Mouse (Mus musculus): ENCODE measurements around the gene Pglyrp3. TPM values are rescaled to one million over a fixed set of nuclear protein-coding genes. Genes with fewer than 3 reads are reported as not detected.
"Not testable (repeated sequence)": the region's sequence is repeated elsewhere in the genome, so short reads cannot be mapped to it uniquely, and the experiment has no call there.

Gene Pglyrp3
- polyA plus RNA-seq (2012; rRNA removed): not detected in 2 replicates

DNA sequence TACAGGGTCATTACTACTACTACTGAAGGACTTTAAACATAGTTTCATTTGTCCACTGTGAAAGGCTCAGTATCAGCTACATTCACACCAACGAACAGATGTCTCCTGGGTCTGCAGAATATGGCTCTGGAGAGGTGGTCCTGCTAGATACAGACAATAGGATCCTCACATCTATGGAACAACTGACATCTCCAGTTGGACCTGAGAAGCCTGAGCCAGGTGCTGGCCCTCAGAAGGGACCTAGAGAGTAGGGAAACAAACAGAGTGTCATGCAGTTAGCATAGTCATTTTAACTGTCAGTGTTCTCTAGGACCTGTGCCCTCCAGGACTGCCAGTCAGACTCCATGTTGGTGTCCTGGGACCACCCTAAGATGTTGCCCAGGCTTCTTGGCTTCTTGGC is at the start of gene Pglyrp3:
Pglyrp3 (plus strand) TSS at position 301 of the 400 bp plus-strand sequence.
- WGBS: 78% methylated on average over 1 of the region's 1 CpGs
- DNase-seq (ENCODE audit: low read depth, low spot score): no peak

- DNase-seq (ENCODE audit: low read depth, low spot score): no peak
- WGBS: 88% methylated on average over 1 of the region's 1 CpGs
Observed at GRCm38 (mm10) chr3:92011001-92011400, 3.4 kb upstream of the Pglyrp3 start.

GRCm38 (mm10) chr3:92024541-92024940 is 10.2 kb downstream of the Pglyrp3 start:
- not testable (repeated sequence) for DNase-seq (ENCODE audit: low read depth, low spot score)
- WGBS: 56% methylated on average over 24 of the region's 24 CpGs

DNA sequence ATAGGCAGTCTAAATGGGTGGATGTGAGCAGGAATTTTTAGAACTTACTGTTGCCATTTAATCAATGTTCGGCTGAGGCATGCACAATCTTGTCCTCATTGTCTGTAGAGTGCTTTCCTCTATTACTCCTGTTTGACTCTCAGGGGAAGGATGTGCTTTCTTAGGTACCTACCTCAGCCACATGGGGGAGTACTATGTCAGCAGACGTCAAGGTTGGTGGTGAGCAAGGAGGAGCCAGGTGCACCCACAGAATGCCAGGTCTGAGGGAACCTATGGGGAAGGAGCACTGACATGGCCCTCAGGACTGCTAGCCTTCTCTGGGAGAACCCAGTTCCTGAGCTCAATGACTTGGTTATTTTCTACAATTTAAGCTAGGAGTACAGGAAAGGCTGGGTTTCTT is 18.8 kb downstream of the Pglyrp3 start:
- DNase-seq (ENCODE audit: low read depth, low spot score): no peak
- WGBS: 37% methylated on average over 2 of the region's 2 CpGs

DNA sequence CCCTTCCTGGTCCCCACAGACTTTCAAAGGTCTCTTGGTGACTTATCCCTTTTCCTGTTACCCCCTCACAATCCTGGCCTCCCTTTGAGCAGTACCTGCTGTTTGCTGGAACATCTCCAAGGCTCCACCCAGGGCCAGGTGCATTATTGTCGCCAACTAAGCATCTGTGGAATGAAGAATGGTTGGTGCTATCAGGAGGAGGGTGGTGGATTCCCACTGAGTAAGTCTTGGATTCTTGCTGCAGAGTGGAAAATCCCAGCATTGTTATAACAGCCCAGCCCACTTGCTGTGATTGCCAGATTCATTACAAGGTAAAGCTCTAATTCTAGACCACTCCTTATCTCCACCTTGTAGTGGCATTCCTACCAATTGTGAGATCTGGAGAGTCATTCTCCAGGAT is 19.5 kb downstream of the Pglyrp3 start:
- DNase-seq (ENCODE audit: low read depth, low spot score): no peak
- 17% methylated on average over 1 of the region's 1 CpGs for WGBS

GRCm38 (mm10) chr3:92050382-92051054 is 36.1 kb downstream of the Pglyrp3 start:
- WGBS: 49% methylated on average over 6 of the region's 6 CpGs
- no peak for DNase-seq (ENCODE audit: low read depth, low spot score)

DNA sequence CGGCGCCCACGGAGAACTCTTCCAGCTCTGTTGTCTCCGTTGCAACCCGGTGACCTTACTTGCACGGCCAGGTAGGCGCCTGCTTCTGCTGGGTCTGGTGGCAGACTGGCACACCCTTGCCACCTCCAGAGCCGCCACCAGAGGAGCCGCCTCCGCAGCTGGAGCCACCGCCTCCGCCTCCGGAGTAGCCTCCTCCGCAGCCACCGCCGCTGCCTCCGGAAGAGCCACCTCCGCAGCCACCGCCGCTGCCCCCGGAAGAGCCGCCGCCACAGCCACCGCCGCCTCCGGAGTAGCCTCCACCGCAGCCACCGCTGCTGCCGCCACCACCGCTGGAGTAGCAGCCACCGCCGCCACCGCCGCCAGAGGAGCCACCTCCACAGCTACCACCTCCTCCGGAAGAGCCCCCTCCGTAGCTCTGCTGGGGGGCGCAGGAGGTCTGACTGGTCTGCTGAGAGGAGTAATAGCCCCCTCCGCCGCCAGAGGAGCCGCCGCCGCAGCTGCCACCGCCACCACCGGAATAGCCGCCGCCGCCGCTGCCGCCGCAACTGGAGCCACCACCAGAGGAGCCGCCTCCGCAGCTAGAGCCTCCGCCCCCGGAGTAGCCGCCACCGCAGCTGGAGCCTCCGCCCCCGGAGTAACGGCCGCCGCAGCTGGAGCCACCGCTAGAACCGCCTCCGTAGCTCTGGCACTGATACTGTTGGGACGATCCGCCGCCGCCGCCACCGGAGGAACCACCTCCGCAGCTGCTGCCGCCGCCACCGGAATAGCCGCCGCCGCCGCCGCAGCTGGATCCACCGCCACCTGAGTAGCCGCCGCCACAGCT is 66.3 kb downstream of the Pglyrp3 start:
- no peak for DNase-seq (ENCODE audit: low read depth, low spot score)
- under 1% methylated on average over 76 of the region's 82 CpGs for WGBS

Other genes starting within 250 kb of the Pglyrp3 start
- 0.09 TPM in 1 of 2 replicates, not detected in the other for gene Lor, start 68.6 kb downstream of the Pglyrp3 start, polyA plus RNA-seq (2012; rRNA removed)
- gene Prr9, start 109.4 kb downstream of the Pglyrp3 start, polyA plus RNA-seq (2012; rRNA removed): not detected in 2 replicates
- not detected in 2 replicates for gene Lelp1, start 128.2 kb downstream of the Pglyrp3 start, polyA plus RNA-seq (2012; rRNA removed)
- 53.2 and 93.1 TPM in 2 replicates for gene Sprr2a1, start 201.2 kb downstream of the Pglyrp3 start, polyA plus RNA-seq (2012; rRNA removed)
- 24,207 and 25,946 TPM in 2 replicates for gene Sprr2a2, start 201.3 kb downstream of the Pglyrp3 start, polyA plus RNA-seq (2012; rRNA removed)